Mouse (Mus musculus) gastrocnemius, adult 18-20 months (tissue): ENCODE results near the gene Krtap2-4. TPM values are rescaled to one million over a fixed set of nuclear protein-coding genes. Genes with fewer than 3 reads are reported as not detected.

Source experiments
- DNase-seq: peaks from one replicate; pipeline ENCODE4 v3.0.0; 2021; ENCODE audit warnings: low spot score
- total RNA-seq, 2 experiments: library from RNA; stranded (reverse); gene quantifications; 2 replicates each; pipeline ENCODE4 v1.2.3; 2021

Krtap2-4 gene
- total RNA-seq, 2 experiments from 2014 or later: not detected

DNA sequence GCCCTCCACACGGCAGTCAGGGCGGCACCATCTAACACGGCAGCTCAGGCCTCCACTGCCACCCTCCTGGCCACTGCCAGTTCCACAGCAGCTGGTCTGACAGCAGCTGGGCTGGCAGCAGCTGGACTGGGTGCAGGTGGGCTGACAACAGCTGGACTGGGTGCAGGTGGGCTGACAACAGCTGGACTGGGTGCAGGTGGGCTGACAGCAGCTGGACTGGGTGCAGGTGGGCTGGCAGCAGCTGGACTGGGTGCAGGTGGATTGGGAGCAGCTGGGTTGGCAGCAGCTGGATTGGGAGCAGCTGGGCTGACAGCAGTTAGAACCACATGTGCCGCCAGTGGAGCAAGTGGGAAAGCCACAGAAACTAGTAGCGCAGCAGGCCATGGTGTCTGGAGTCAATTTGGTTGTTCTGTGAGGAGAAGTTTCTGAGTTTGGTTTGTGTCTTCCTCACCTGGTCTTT, 31.4 kb downstream of the Krtap2-4 start, which contains the start of gene Krtap1-4:
Krtap1-4 (minus strand) TSS at position 410 of the 460 bp plus-strand sequence.
- no peak for DNase-seq

DNA sequence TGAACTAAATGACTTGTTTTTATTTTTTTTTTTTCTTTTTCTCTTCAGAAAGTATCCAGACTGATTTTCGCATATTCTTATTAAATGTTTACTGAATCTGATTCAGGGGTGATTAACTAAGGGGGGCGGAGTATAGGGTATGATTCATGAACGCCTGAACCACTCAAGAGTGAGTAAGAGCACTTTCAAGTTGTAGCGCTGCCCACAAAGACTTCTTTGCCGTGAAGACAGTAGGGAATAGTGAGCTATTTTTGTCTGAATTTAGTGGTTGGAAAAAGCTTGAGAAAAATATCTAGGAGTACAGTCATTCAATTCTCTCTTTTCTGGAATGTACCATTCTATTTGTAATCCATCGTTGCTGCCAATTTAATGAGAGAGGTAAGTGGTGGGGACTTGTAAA, 33.1 kb downstream of the Krtap2-4 start:
- DNase-seq: no peak

DNA sequence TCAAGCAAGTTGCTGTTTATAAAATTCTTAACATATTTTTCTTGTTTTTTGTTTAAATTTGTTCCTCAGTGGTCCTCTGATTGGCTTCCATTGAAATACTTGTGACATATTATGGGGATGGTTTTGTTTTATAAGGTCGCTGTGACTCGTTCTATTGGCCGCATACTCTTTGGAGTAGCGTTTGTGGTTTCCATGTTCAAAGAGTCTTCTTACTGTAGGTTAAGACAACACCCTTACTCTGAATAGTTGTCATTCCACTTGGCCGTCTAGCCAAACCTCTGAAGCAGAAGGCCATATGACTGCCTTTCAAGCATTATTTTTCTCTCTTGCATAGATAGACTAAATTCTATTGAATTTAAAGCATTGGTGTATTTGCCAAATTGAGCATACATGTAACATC, 33.6 kb downstream of the Krtap2-4 start:
- DNase-seq: no peak

GRCm38 (mm10) chr11:99580636-99581035, 34.0 kb downstream of the Krtap2-4 start, which contains the start of gene Krtap1-5:
Krtap1-5 (minus strand) TSS chr11:99581016.
- no peak for DNase-seq

- DNase-seq: peak; percentile 44
Measured at GRCm38 (mm10) chr11:99574106-99574505, 40.5 kb downstream of the Krtap2-4 start.

GRCm38 (mm10) chr11:99573164-99573563, 41.5 kb downstream of the Krtap2-4 start:
- no peak for DNase-seq

- DNase-seq: no peak
Measured at GRCm38 (mm10) chr11:99566530-99566929, 48.1 kb downstream of the Krtap2-4 start, which contains the start of gene Krtap3-1. Krtap3-1 (minus strand) TSS chr11:99566630.

Other genes with a start within 250 kb of the Krtap2-4 start
- gene Krt28, start 239.9 kb downstream of the Krtap2-4 start, total RNA-seq: not detected
- 1 to 10 TPM; 2.6 to 3.1 TPM for gene Krt10, start 225.5 kb downstream of the Krtap2-4 start, total RNA-seq
- gene Krt12, start 192.6 kb downstream of the Krtap2-4 start, total RNA-seq: not detected
- under 1 TPM in 1 of 2 experiments, not detected in 1; 0.14 TPM for gene Krt20, start 176.7 kb downstream of the Krtap2-4 start, total RNA-seq
- gene Krt23, start 121.7 kb downstream of the Krtap2-4 start, total RNA-seq: not detected
- gene Krt39, start 93.5 kb downstream of the Krtap2-4 start, total RNA-seq: not detected
- gene Krt40, start 71.7 kb downstream of the Krtap2-4 start, total RNA-seq: not detected
- under 1 TPM in 1 of 2 experiments, not detected in 1; 0.32 TPM for gene Krtap3-3, start 64.0 kb downstream of the Krtap2-4 start, total RNA-seq
- not detected for gene Krtap3-2, start 58.0 kb downstream of the Krtap2-4 start, total RNA-seq
- not detected for gene Gm11939, start 55.4 kb downstream of the Krtap2-4 start, total RNA-seq
- gene Krtap3-1, start 48.2 kb downstream of the Krtap2-4 start, total RNA-seq: not detected
- not detected for gene Krtap1-5, start 33.8 kb downstream of the Krtap2-4 start, total RNA-seq
- not detected for gene Krtap1-4, start 31.2 kb downstream of the Krtap2-4 start, total RNA-seq
- not detected for gene Krtap1-3, start 23.5 kb downstream of the Krtap2-4 start, total RNA-seq
- gene Krtap9-3, start 16.7 kb downstream of the Krtap2-4 start, total RNA-seq: not detected
- gene Gm11938, start 11.5 kb downstream of the Krtap2-4 start, total RNA-seq: not detected
- not detected for gene Gm11937, start 4.7 kb downstream of the Krtap2-4 start, total RNA-seq
- not detected for gene Gm11562, start 5.6 kb upstream of the Krtap2-4 start, total RNA-seq
- not detected for gene Krtap4-1, start 13.4 kb upstream of the Krtap2-4 start, total RNA-seq
- not detected for gene Krtap4-2, start 20.2 kb upstream of the Krtap2-4 start, total RNA-seq
- gene Krtap4-7, start 29.2 kb upstream of the Krtap2-4 start, total RNA-seq: not detected
- not detected for gene Gm11555, start 35.4 kb upstream of the Krtap2-4 start, total RNA-seq
- not detected for gene Gm11563, start 44.1 kb upstream of the Krtap2-4 start, total RNA-seq
- gene Krtap4-6, start 51.1 kb upstream of the Krtap2-4 start, total RNA-seq: not detected
- not detected for gene Gm14190, start 75.9 kb upstream of the Krtap2-4 start, total RNA-seq
- not detected for gene Gm14180, start 119.4 kb upstream of the Krtap2-4 start, total RNA-seq
- gene Gm11595, start 158.1 kb upstream of the Krtap2-4 start, total RNA-seq: not detected
- not detected for gene Krtap4-8, start 165.9 kb upstream of the Krtap2-4 start, total RNA-seq
- not detected for gene Krtap4-9, start 170.4 kb upstream of the Krtap2-4 start, total RNA-seq
- gene Gm11596, start 178.6 kb upstream of the Krtap2-4 start, total RNA-seq: not detected
- not detected for gene Gm11569, start 184.1 kb upstream of the Krtap2-4 start, total RNA-seq
- not detected for gene Gm11554, start 189.6 kb upstream of the Krtap2-4 start, total RNA-seq
- not detected for gene Krtap4-13, start 195.0 kb upstream of the Krtap2-4 start, total RNA-seq
- not detected for gene Gm11564, start 200.8 kb upstream of the Krtap2-4 start, total RNA-seq
- gene 2300003K06Rik, start 223.2 kb upstream of the Krtap2-4 start, total RNA-seq: not detected
- not detected for gene Krtap4-16, start 236.8 kb upstream of the Krtap2-4 start, total RNA-seq
- gene Gm11568, start 243.1 kb upstream of the Krtap2-4 start, total RNA-seq: not detected
- not detected for gene Gm11559, start 249.6 kb upstream of the Krtap2-4 start, total RNA-seq